In the genomic region with DNA sequence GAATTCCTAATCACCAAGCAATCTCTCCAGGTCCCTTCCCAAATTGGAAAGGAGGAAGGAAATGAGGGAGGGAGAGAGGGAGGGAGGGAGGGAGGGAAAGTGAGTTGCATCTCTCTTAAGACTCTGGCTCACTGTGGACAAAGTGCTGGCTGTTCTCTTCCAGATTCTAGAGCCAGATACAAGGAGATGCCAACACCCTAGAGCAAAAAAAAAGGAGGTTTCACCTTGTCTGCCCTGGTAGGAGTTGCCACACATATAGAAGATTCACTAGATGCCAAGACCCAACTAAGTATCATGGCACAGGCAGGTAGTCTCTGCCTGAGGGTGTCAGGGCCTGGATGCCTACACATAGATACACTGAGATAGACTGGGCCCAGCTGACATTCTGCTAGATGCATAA, we compare ENCODE assay signal across 26 mouse cellular contexts.
"Had no signal": no experiment of that assay in that cellular context is flagged by ENCODE, and none has a peak within 500 bp of the region (broad histone marks: within the 10 kb centered on the region; RNA-seq: fewer than 3 reads in every experiment).

No protein-coding gene starts in this region.

- ATAC-seq: hindbrain, embryonic 16.5 days; inflammation-experienced regulatory T-cells, adult 6 months; intestine, embryonic 15.5 days; intestine, postnatal 0 days had no signal

- H3K4me3 ChIP-seq: heart, embryonic 10.5 days; heart, embryonic 13.5 days; heart, embryonic 15.5 days; hindbrain, embryonic 10.5 days; hindbrain, embryonic 12.5 days; intestine, embryonic 15.5 days; layer of hippocampus, adult 2 months; left cerebral cortex, adult 2 months; liver, embryonic 13.5 days; liver, embryonic 15.5 days had no signal

- H3K9ac ChIP-seq: heart, embryonic 15.5 days; hindbrain, embryonic 12.5 days; hindbrain, embryonic 14.5 days; intestine, embryonic 15.5 days; liver, embryonic 13.5 days; liver, embryonic 15.5 days had no signal

- H3K9me3 ChIP-seq: heart, embryonic 10.5 days; heart, embryonic 13.5 days; heart, embryonic 15.5 days; hindbrain, embryonic 12.5 days; intestine, embryonic 15.5 days; liver, embryonic 13.5 days; liver, embryonic 15.5 days had no signal

- H3K36me3 ChIP-seq: heart, embryonic 10.5 days; heart, embryonic 15.5 days; hindbrain, embryonic 12.5 days; intestine, embryonic 15.5 days; liver, embryonic 15.5 days had no signal

- DNase-seq: gastrocnemius, postnatal 14 days; gastrocnemius, postnatal 36 days; heart, adult 18-20 months; heart, postnatal 14 days; heart, postnatal 4 days; kidney, adult 18-20 months; kidney, adult 8-10 months; kidney, postnatal 10 days; kidney, postnatal 25 days; kidney, postnatal 4 days; liver; liver, embryonic 13.5 days had no signal

- H3K27ac ChIP-seq: heart, embryonic 10.5 days; hindbrain, embryonic 10.5 days; hindbrain, embryonic 12.5 days; hindbrain, embryonic 14.5 days; intestine, embryonic 15.5 days; layer of hippocampus, adult 2 months; left cerebral cortex, adult 2 months; liver, embryonic 13.5 days; liver, embryonic 15.5 days had no signal

- H3K27me3 ChIP-seq: heart, embryonic 13.5 days; heart, embryonic 15.5 days; hindbrain, embryonic 12.5 days; intestine, embryonic 15.5 days; liver, embryonic 13.5 days; liver, embryonic 15.5 days had no signal

- H3K4me2 ChIP-seq: heart, embryonic 13.5 days; heart, embryonic 15.5 days; hindbrain, embryonic 12.5 days; hindbrain, embryonic 14.5 days; intestine, embryonic 15.5 days; liver, embryonic 11.5 days; liver, embryonic 13.5 days; liver, embryonic 15.5 days had no signal
